Mouse (Mus musculus): ENCODE results near the gene Zbtb46. TPM values are rescaled to one million over a fixed set of nuclear protein-coding genes. Genes with fewer than 3 reads are reported as not detected.
"Not testable (repeated sequence)": the region's sequence is repeated elsewhere in the genome, so short reads cannot be mapped to it uniquely, and the experiment has no call there.

The Zbtb46 gene
- 15.5 and 16.9 TPM in 2 replicates for polyA plus RNA-seq (2016; fragmentation: Nextera tagmentation; extraction: Ambion mirVana)

DNA sequence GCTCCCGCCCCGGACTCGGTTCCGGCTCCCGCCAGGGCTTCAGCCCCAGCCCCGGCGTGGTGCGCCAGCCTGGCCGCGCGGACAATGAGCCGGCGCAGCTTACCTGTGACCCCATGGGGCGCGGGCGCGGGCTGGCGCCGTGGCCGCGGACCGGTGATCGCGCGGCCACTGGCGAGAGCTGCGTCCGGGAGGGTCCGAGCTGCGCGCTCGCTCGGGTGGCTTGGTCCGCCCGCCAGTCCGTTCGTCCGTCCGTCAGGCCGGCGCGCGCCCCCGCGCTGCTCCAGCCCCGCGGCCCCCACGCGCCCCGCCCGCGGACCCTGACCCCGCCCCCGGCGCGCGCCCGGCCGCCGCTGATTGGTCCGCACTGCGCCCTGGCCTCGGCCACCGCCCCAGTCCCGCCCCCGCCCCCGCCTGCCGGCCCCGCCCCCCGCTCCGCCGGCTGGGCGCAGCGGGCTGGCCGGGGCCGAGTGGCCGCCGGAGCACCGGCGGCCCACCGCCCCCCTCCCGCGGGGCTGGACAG, at the start of gene Zbtb46:
Zbtb46 (minus strand) TSS at position 274 of the 520 bp plus-strand sequence.
- peak; percentile 73 for ATAC-seq
- Histone ChIP-seq H3K27ac (peak within 1 kb of the TSS; percentile 97), H3K36me3 (no peaks in the 10 kb centered on the region), H3K27me3 (replicated peaks) (peaks cover 13% of the 10 kb centered on the region; the same call in 1 of the 2 replicates), H3K4me1 (peaks cover 72% of the 10 kb centered on the region), H3K9me3 (replicated peaks) (no peaks in the 10 kb centered on the region), H3K4me3 (peak within 1 kb of the TSS; percentile 99), H3K9ac (peak within 1 kb of the TSS; percentile 97), H3K4me2 (peak within 1 kb of the TSS; percentile 100)
- WGBS (ENCODE audit: insufficient replicate concordance): under 1% methylated on average over 81 of the region's 83 CpGs

DNA sequence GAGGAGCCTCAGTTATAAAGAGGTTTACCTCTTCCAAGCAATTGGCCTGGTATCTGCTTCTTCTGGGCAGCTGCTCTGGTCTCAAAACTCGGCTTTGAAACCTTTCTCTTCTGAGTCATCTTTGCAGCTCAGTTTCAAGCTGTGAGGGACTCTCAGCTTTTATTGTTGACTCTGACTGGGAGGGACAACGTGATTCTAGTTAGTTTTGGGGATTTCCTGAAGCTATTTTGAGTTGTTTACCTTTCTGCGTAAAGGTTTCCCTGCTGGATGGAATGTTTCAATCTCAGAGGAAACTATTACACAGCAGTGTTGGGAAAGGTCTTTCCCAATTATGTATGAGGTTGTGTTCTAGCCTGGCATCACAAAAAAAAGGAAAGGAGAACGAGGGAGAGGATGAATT, 39.4 kb upstream of the Zbtb46 start:
- H3K27ac ChIP-seq: peak overlapping the region; percentile 99
- H3K9me3 ChIP-seq (replicated peaks): no peaks in the 10 kb centered on the region
- peak overlapping the region; percentile 81 for H3K4me2 ChIP-seq
- no peaks in the 10 kb centered on the region for H3K27me3 ChIP-seq (replicated peaks)
- H3K4me3 ChIP-seq: peak overlapping the region; percentile 80
- WGBS (ENCODE audit: insufficient replicate concordance): 72% methylated on average over 4 of the region's 4 CpGs
- 0 out of 2 replicates have a peak overlapping the region, but pooled peaks have one; percentile 88 for H3K9ac ChIP-seq
- peaks cover 27% of the 10 kb centered on the region for H3K4me1 ChIP-seq
- peaks cover 46% of the 10 kb centered on the region for H3K36me3 ChIP-seq
- no peak for ATAC-seq

DNA sequence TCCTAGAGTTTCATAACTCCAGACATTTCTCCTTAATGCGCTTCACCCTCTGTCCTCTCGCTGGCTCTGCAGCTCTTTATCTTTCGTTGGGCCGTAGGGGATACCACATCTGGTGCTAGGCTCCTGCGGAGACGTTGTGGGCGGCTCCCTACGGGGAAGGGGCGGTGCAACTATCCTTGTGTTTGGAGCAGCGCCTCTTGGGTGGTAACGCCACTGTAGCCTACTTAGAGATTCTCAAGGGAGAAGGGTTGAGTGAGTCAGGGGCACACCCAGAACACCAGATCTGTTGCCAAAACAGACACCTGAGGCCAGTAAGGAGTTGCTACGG, 38.3 kb upstream of the Zbtb46 start:
- Histone ChIP-seq H3K36me3 (peaks cover 35% of the 10 kb centered on the region), H3K9me3 (replicated peaks) (no peaks in the 10 kb centered on the region), H3K4me2 (peak overlapping the region; percentile 81), H3K27me3 (replicated peaks) (no peaks in the 10 kb centered on the region), H3K9ac (peak overlapping the region; percentile 88), H3K4me3 (peak overlapping the region; percentile 80), H3K27ac (peak overlapping the region; percentile 99), H3K4me1 (peaks cover 29% of the 10 kb centered on the region)
- 2% methylated on average over 12 of the region's 12 CpGs for WGBS (ENCODE audit: insufficient replicate concordance)
- peak; percentile 87 for ATAC-seq

DNA sequence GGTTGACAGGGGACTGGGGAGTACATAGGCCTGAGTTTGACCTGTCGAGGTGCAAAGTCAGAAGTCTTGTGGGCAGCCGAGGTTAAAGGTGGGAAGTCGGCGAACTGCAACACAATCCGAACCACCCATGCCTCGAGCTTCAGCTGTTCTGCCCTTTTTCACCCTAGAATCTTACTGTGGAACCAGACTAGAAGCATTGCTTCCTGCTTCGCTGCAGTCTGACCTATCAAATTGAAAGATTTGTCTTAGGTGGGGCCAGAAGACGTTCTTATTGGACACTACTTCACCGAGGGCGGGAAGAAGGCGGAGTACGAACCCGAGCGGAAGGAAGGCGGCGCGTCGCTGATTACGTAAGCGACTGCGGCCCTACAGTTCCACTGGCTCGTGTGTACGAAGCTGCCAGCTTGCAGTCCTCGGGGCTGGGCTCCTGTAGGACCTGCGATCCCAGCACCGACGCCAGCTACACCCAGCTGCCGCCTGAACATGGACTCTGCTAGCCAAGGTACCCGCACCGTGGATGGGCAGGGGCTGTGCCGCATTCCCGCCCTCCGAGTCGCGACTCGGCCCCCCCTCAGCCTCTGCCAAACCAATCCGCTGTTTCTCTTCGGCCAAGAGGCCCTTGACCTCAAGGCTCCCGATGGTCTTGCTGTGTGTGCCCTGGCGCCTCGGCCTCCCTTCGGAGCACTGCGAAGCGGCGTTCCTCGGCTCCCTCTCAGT, 37.8 kb upstream of the Zbtb46 start, which contains the start of gene Tpd52l2:
Tpd52l2 (plus strand) TSS at position 312 of the 717 bp plus-strand sequence.
- WGBS (ENCODE audit: insufficient replicate concordance): under 1% methylated on average over 46 of the region's 46 CpGs
- Histone ChIP-seq H3K4me1 (peaks cover 35% of the 10 kb centered on the region), H3K9me3 (replicated peaks) (no peaks in the 10 kb centered on the region)

DNA sequence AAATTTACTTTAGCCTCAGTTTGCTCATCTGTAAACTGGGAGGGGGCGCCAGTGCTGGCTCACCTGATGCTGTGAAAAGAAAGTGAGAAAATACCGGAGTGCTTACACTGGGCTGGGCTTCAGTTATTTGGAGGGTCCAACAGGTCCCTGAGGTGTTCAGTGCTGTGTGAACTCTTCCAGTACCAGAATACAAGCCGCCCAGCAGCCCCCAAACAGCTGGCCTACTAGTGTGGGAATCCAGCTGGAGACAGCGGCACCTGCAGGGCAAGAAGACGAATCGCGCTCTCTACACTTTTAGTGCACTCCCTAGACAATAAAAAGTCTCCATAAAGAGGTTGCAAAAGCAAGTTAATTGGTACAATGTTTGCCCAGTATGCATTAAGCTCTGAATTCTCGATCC, 37.1 kb upstream of the Zbtb46 start:
- H3K4me3 ChIP-seq: peak overlapping the region; percentile 80
- no peaks in the 10 kb centered on the region for H3K27me3 ChIP-seq (replicated peaks)
- peak overlapping the region; percentile 99 for H3K27ac ChIP-seq
- H3K4me2 ChIP-seq: peak overlapping the region; percentile 81
- peaks cover 41% of the 10 kb centered on the region for H3K4me1 ChIP-seq
- H3K36me3 ChIP-seq: peaks cover 22% of the 10 kb centered on the region
- peak overlapping the region; percentile 74 for H3K9ac ChIP-seq
- 5% methylated on average over 8 of the region's 8 CpGs for WGBS (ENCODE audit: insufficient replicate concordance)
- peak; percentile 31 for ATAC-seq
- H3K9me3 ChIP-seq (replicated peaks): no peaks in the 10 kb centered on the region

More for the DNA sequence above, 37.8 kb upstream of the Zbtb46 start, which contains the start of gene Tpd52l2:
- H3K36me3 ChIP-seq: peaks cover 29% of the 10 kb centered on the region
- H3K27ac ChIP-seq: peak within 1 kb of the TSS; percentile 99
- H3K27me3 ChIP-seq (replicated peaks): no peaks in the 10 kb centered on the region
- H3K9ac ChIP-seq: peak within 1 kb of the TSS; percentile 88
- H3K4me3 ChIP-seq: peak within 1 kb of the TSS; percentile 80
- peak; percentile 92 for ATAC-seq
- peak within 1 kb of the TSS; percentile 81 for H3K4me2 ChIP-seq

DNA sequence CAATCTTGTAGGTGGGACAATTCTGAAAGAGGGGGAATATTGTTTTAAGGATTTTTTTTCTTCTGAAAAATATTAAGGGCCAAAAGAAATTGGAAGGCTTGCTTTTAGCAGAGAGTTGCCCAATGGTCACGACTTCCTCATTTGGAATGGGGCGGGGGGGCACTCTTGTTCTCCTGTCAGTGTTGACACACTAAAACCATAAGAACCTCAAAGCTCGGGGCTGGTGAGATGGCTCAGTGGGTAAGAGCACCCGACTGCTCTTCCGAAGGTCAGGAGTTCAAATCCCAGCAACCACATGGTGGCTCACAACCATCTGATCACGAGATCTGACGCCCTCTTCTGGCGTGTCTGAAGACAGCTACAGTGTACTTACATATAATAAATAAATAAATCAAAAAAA, 36.6 kb upstream of the Zbtb46 start:
- H3K4me1 ChIP-seq: peaks cover 41% of the 10 kb centered on the region
- peak overlapping the region; percentile 80 for H3K4me3 ChIP-seq
- 34% methylated on average over 8 of the region's 8 CpGs for WGBS (ENCODE audit: insufficient replicate concordance)
- ATAC-seq; H3K27me3 ChIP-seq (replicated peaks); H3K9ac ChIP-seq; H3K9me3 ChIP-seq (replicated peaks): not testable (repeated sequence)
- peak overlapping the region; percentile 99 for H3K27ac ChIP-seq
- peak overlapping the region; percentile 81 for H3K4me2 ChIP-seq
- H3K36me3 ChIP-seq: peaks cover 18% of the 10 kb centered on the region

DNA sequence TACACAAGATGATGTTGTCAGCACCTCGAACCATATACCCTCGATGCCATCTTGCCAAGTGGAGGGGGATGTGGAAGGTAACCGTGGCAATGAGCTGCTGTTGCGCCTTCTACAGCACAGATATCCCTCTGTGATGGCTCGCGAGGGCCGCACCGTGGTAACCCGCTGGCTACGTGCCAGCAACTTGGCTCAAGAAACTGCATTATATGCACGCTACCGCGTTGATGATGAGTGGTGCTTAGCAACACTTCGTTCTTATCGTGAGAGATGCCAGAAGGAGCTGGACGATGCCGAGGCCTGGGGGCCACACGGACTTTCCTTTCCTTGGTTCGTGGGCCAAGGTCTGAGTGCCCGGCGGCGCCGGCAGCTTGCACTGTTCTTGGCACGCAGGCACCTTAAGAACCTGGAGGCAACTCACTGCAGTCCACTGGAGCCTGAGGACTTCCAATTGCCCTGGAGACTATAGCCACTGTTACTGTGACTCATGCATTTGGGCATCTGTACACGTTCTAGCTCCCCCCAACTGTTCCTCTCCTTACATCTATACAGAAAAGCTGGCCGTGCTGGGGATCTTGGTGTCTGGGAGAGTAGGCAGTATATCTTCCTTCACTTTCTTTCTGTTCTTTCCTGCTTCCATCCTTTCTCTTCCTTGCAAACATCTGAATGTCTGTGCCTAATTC, 35.2 kb upstream of the Zbtb46 start:
- WGBS (ENCODE audit: insufficient replicate concordance): 78% methylated on average over 26 of the region's 26 CpGs
- H3K9ac ChIP-seq: no peak overlapping the region
- H3K4me1 ChIP-seq: peaks cover 37% of the 10 kb centered on the region
- ATAC-seq: no peak
- H3K4me3 ChIP-seq: no peak overlapping the region
- H3K27ac ChIP-seq: no peak overlapping the region
- peaks cover 4% of the 10 kb centered on the region for H3K36me3 ChIP-seq
- H3K27me3 ChIP-seq (replicated peaks): no peaks in the 10 kb centered on the region
- no peak overlapping the region for H3K4me2 ChIP-seq
- H3K9me3 ChIP-seq (replicated peaks): no peaks in the 10 kb centered on the region

DNA sequence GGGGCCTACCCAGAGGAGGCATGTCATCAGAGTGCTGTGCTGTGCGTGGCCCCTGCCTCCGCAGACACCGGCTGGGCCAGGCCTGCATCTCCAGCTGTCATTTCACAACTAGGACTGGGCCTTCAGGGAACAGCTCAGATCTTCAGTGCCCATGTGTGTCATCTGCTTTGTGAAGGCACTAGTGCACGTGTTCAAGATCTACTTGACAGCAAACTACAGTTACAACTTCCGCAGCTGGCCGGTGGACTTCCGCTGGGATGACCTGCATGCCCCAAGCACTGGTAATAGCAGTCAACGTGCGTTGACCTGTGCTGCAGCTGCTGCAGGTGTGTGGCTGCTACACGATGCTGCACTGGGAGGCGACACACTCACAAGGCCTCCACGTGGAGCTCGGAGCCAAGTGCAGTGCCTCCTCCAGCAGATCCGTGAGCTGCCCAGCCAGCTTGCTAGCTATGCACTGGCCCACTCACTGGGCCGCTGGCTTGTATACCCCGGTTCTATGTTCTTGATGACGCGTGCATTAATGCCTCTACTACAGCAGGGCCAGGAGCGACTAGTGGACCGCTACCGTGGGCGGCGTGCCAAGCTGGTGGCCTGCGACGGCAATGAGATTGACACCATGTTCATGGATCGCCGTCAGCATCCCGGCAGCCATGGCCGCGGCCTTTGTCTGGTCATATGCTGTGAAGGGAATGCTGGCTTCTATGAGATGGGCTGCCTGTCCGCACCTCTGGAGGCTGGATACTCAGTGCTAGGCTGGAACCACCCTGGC, 34.1 kb upstream of the Zbtb46 start, which contains the start of gene Abhd16b:
Abhd16b (plus strand) TSS at position 51 of the 772 bp plus-strand sequence.
- ATAC-seq: no peak
- H3K4me2 ChIP-seq: peak within 1 kb of the TSS; percentile 45
- no peaks in the 10 kb centered on the region for H3K36me3 ChIP-seq
- 0 out of 2 replicates have a peak within 1 kb of the TSS, but pooled peaks have one; percentile 36 for H3K9ac ChIP-seq
- no peaks in the 10 kb centered on the region for H3K27me3 ChIP-seq (replicated peaks)
- H3K27ac ChIP-seq: peak within 1 kb of the TSS; percentile 46
- no peaks in the 10 kb centered on the region for H3K9me3 ChIP-seq (replicated peaks)
- 85% methylated on average over 31 of the region's 31 CpGs for WGBS (ENCODE audit: insufficient replicate concordance)
- H3K4me1 ChIP-seq: peaks cover 27% of the 10 kb centered on the region
- no peak within 1 kb of the TSS for H3K4me3 ChIP-seq

DNA sequence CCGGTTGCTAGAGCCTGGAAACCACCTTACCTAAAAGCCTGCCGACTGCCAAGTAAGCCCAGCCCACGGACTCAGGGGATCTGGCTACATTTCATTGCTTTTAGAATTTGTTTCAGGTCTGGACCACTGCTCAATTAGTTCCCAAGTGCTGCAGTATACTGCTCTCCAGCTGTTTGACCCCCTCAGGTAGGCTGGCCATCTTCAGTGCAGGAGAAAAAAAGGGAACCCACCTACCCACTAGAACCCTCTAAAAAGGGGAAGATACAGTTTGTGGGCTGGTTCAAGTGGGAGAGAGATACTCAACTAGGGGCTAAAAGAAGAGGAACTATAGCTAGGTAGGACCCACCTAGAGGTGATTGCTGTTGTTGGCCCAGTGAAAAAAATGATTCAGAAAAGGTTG, 33.0 kb upstream of the Zbtb46 start:
- peak overlapping the region; percentile 46 for H3K27ac ChIP-seq
- 26% methylated on average over 3 of the region's 3 CpGs for WGBS (ENCODE audit: insufficient replicate concordance)
- peaks cover 30% of the 10 kb centered on the region for H3K4me1 ChIP-seq
- H3K36me3 ChIP-seq: no peaks in the 10 kb centered on the region
- H3K9ac ChIP-seq: 0 out of 2 replicates have a peak overlapping the region, but pooled peaks have one; percentile 36
- no peak for ATAC-seq
- no peaks in the 10 kb centered on the region for H3K9me3 ChIP-seq (replicated peaks)
- no peaks in the 10 kb centered on the region for H3K27me3 ChIP-seq (replicated peaks)
- H3K4me3 ChIP-seq: no peak overlapping the region
- peak overlapping the region; percentile 45 for H3K4me2 ChIP-seq

DNA sequence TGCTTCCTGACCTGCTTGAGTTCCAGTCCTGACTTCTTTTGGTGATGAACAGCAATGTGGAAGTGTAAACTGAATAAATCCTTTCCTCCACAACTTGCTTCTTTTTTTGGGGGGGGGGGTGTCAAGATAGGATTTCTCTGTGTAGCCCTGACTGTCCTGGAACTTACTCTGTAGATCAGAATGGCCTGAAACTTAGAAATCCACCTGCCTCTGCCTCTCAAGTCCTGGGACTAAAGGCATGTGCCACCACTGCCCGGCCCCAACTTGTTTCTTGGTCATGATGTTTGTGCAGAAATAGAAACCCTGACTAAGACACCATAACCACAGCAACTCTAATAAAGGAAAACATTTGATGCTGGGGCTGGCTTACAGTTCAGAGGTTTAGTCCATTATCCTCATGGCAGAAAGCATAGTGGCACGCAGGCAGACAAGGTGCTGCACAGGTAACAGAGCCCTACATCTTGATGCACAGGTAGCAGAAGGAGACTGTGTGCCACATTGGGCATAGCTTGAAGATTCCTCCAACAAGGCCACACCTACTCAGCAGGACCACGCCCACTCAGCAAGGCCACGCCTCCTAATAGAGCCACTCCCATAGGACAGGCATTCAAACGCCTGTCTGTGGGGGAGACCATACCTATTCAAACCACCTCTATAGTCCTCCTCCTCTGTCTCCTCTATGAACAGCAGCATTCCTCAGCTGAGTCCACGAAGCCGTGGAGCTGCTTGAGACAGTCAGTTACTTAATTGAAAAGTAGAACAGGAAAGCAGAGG, 32.4 kb upstream of the Zbtb46 start:
- Histone ChIP-seq H3K4me2 (peak overlapping the region; percentile 45), H3K36me3 (no peaks in the 10 kb centered on the region), H3K9me3 (replicated peaks) (no peaks in the 10 kb centered on the region), H3K9ac (0 out of 2 replicates have a peak overlapping the region, but pooled peaks have one; percentile 36), H3K4me3 (no peak overlapping the region), H3K27ac (peak overlapping the region; percentile 46), H3K4me1 (peaks cover 36% of the 10 kb centered on the region), H3K27me3 (replicated peaks) (no peaks in the 10 kb centered on the region)
- ATAC-seq: peak; percentile 72
- WGBS (ENCODE audit: insufficient replicate concordance): 18% methylated on average over 7 of the region's 7 CpGs
